Mouse (Mus musculus): ENCODE measurements at regions not wholly inside any gene's neighbourhood (a gene's known extent, or its start where the extent isn't known, plus 50 kb on each side); places are given as distances from the start of the nearest gene placed in this dataset.
"Not testable (repeated sequence)": the region's sequence is repeated elsewhere in the genome, so short reads cannot be mapped to it uniquely, and the experiment has no call there.

GRCm38 (mm10) chr14:26319821-26320220 lies 62.1 kb downstream of the Duxbl3 start:
- 61% methylated on average over 2 of the region's 2 CpGs for WGBS
- H3K27me3 ChIP-seq (replicated peaks; ENCODE audit: insufficient read depth, low read length): not testable (repeated sequence)

GRCm38 (mm10) chr14:26320736-26321135 lies 63.0 kb downstream of the Duxbl3 start:
- Histone ChIP-seq H3K4me1 (ENCODE audit: insufficient read depth, low read depth, low read length) (no peaks in the 10 kb centered on the region), H3K9me3 (ENCODE audit: low read length) (no peaks in the 10 kb centered on the region), H3K27ac (ENCODE audit: low read length) (no peak overlapping the region), H3K4me3 (ENCODE audit: low read depth, low read length) (no peak overlapping the region), H3K9ac (replicated peaks; ENCODE audit: low read depth) (no peak overlapping the region), H3K36me3 (ENCODE audit: insufficient read depth, low read length) (no peaks in the 10 kb centered on the region), H3K27me3 (replicated peaks; ENCODE audit: insufficient read depth, low read length) (no peaks in the 10 kb centered on the region), H3K4me2 (replicated peaks; ENCODE audit: low read depth, low read length) (no peak overlapping the region)
- WGBS: 79% methylated on average over 3 of the region's 3 CpGs
- ATAC-seq: no peak
- TF ChIP-seq EP300 (IDR thresholded peaks at IDR 0.05) (no peak), CTCF (IDR thresholded peaks at IDR 0.05) (no peak)
- DNase-seq (ENCODE audit: low spot score): no peak

More at GRCm38 (mm10) chr14:26319821-26320220, 62.1 kb downstream of the Duxbl3 start:
- H3K4me3 ChIP-seq (ENCODE audit: low read depth, low read length); DNase-seq (ENCODE audit: low spot score); H3K27ac ChIP-seq (ENCODE audit: low read length); H3K4me2 ChIP-seq (replicated peaks; ENCODE audit: low read depth, low read length); H3K4me1 ChIP-seq (ENCODE audit: insufficient read depth, low read depth, low read length); H3K36me3 ChIP-seq (ENCODE audit: insufficient read depth, low read length); H3K9ac ChIP-seq (replicated peaks; ENCODE audit: low read depth); ATAC-seq; H3K9me3 ChIP-seq (ENCODE audit: low read length): not testable (repeated sequence)

- no peak overlapping the region for H3K4me3 ChIP-seq (ENCODE audit: low read depth, low read length)
- H3K9ac ChIP-seq (replicated peaks; ENCODE audit: low read depth): no peak overlapping the region
- H3K4me1 ChIP-seq (ENCODE audit: insufficient read depth, low read depth, low read length): no peaks in the 10 kb centered on the region
- H3K27me3 ChIP-seq (replicated peaks; ENCODE audit: insufficient read depth, low read length): no peaks in the 10 kb centered on the region
- H3K27ac ChIP-seq (ENCODE audit: low read length): no peak overlapping the region
- no peak for TF ChIP-seq CTCF (IDR thresholded peaks at IDR 0.05)
- TF ChIP-seq EP300 (IDR thresholded peaks at IDR 0.05): no peak
- ATAC-seq: no peak
- no peaks in the 10 kb centered on the region for H3K9me3 ChIP-seq (ENCODE audit: low read length)
- no peaks in the 10 kb centered on the region for H3K36me3 ChIP-seq (ENCODE audit: insufficient read depth, low read length)
- no peak for DNase-seq (ENCODE audit: low spot score)
- WGBS: 76% methylated on average over 6 of the region's 6 CpGs
- no peak overlapping the region for H3K4me2 ChIP-seq (replicated peaks; ENCODE audit: low read depth, low read length)
Measured at GRCm38 (mm10) chr14:26328562-26328961, 70.8 kb downstream of the Duxbl3 start.

- 79% methylated on average over 5 of the region's 5 CpGs for WGBS
- no peak overlapping the region for H3K4me3 ChIP-seq (ENCODE audit: low read depth, low read length)
- no peak for ATAC-seq
Measured at GRCm38 (mm10) chr14:26341111-26341510, 83.3 kb downstream of the Duxbl3 start.

GRCm38 (mm10) chr14:26345227-26345626 lies 87.5 kb downstream of the Duxbl3 start:
- Histone ChIP-seq H3K4me2 (replicated peaks; ENCODE audit: low read depth, low read length) (no peak overlapping the region), H3K36me3 (ENCODE audit: insufficient read depth, low read length) (no peaks in the 10 kb centered on the region), H3K27ac (ENCODE audit: low read length) (no peak overlapping the region), H3K4me1 (ENCODE audit: insufficient read depth, low read depth, low read length) (no peaks in the 10 kb centered on the region), H3K4me3 (ENCODE audit: low read depth, low read length) (no peak overlapping the region), H3K9me3 (ENCODE audit: low read length) (no peaks in the 10 kb centered on the region), H3K9ac (replicated peaks; ENCODE audit: low read depth) (no peak overlapping the region), H3K27me3 (replicated peaks; ENCODE audit: insufficient read depth, low read length) (no peaks in the 10 kb centered on the region)
- ATAC-seq (no peak), DNase-seq (ENCODE audit: low spot score) (no peak)
- 75% methylated on average over 1 of the region's 1 CpGs for WGBS
- TF ChIP-seq CTCF (IDR thresholded peaks at IDR 0.05): no peak
- TF ChIP-seq EP300 (IDR thresholded peaks at IDR 0.05): no peak

More at GRCm38 (mm10) chr14:26341111-26341510, 83.3 kb downstream of the Duxbl3 start:
- Histone ChIP-seq H3K27me3 (replicated peaks; ENCODE audit: insufficient read depth, low read length) (no peaks in the 10 kb centered on the region), H3K4me1 (ENCODE audit: insufficient read depth, low read depth, low read length) (no peaks in the 10 kb centered on the region), H3K36me3 (ENCODE audit: insufficient read depth, low read length) (no peaks in the 10 kb centered on the region), H3K9ac (replicated peaks; ENCODE audit: low read depth) (no peak overlapping the region), H3K4me2 (replicated peaks; ENCODE audit: low read depth, low read length) (no peak overlapping the region), H3K27ac (ENCODE audit: low read length) (no peak overlapping the region), H3K9me3 (ENCODE audit: low read length) (no peaks in the 10 kb centered on the region)
- TF ChIP-seq EP300 (IDR thresholded peaks at IDR 0.05) (no peak), CTCF (IDR thresholded peaks at IDR 0.05) (no peak)
- no peak for DNase-seq (ENCODE audit: low spot score)

- Histone ChIP-seq H3K27ac (ENCODE audit: low read length) (no peak overlapping the region), H3K4me1 (ENCODE audit: insufficient read depth, low read depth, low read length) (no peaks in the 10 kb centered on the region), H3K9ac (replicated peaks; ENCODE audit: low read depth) (no peak overlapping the region), H3K36me3 (ENCODE audit: insufficient read depth, low read length) (no peaks in the 10 kb centered on the region), H3K4me3 (ENCODE audit: low read depth, low read length) (no peak overlapping the region), H3K9me3 (ENCODE audit: low read length) (no peaks in the 10 kb centered on the region), H3K4me2 (replicated peaks; ENCODE audit: low read depth, low read length) (no peak overlapping the region), H3K27me3 (replicated peaks; ENCODE audit: insufficient read depth, low read length) (no peaks in the 10 kb centered on the region)
- DNase-seq (ENCODE audit: low spot score) (no peak), ATAC-seq (no peak)
- TF ChIP-seq EP300 (IDR thresholded peaks at IDR 0.05) (no peak), CTCF (IDR thresholded peaks at IDR 0.05) (no peak)
- 89% methylated on average over 4 of the region's 4 CpGs for WGBS
Measured at GRCm38 (mm10) chr14:26347296-26347695, 89.5 kb downstream of the Duxbl3 start.

GRCm38 (mm10) chr14:26352927-26353326 lies 95.2 kb downstream of the Duxbl3 start:
- TF ChIP-seq CTCF (IDR thresholded peaks at IDR 0.05) (no peak), EP300 (IDR thresholded peaks at IDR 0.05) (no peak)
- WGBS: 43% methylated on average over 1 of the region's 1 CpGs
- no peak overlapping the region for H3K4me3 ChIP-seq (ENCODE audit: low read depth, low read length)
- DNase-seq (ENCODE audit: low spot score) (no peak), ATAC-seq (no peak)
- H3K36me3 ChIP-seq (ENCODE audit: insufficient read depth, low read length): no peaks in the 10 kb centered on the region
- H3K4me1 ChIP-seq (ENCODE audit: insufficient read depth, low read depth, low read length): no peaks in the 10 kb centered on the region
- H3K4me2 ChIP-seq (replicated peaks; ENCODE audit: low read depth, low read length): no peak overlapping the region
- H3K9ac ChIP-seq (replicated peaks; ENCODE audit: low read depth): no peak overlapping the region
- no peak overlapping the region for H3K27ac ChIP-seq (ENCODE audit: low read length)
- H3K9me3 ChIP-seq (ENCODE audit: low read length): no peaks in the 10 kb centered on the region
- no peaks in the 10 kb centered on the region for H3K27me3 ChIP-seq (replicated peaks; ENCODE audit: insufficient read depth, low read length)

All from lung, postnatal 0 days (tissue).